Mouse (Mus musculus) CH12.LX (cell line): ENCODE measurements around the gene Smc4. TPM values are rescaled to one million over a fixed set of nuclear protein-coding genes. Genes with fewer than 3 reads are reported as not detected.

ENCODE experiments used
- DNase-seq: peaks from one replicate; pipeline ENCODE4 v3.0.0-alpha.2; 2013; ENCODE audit errors: extremely low read depth
- H3K27ac ChIP-seq: 2 replicates; pipeline ENCODE4 v1.5.1; 2012; ENCODE audit warnings: low read depth, mild to moderate bottlenecking, control low read depth, moderate library complexity; ENCODE audit not compliant: insufficient read depth
- H3K27me3 ChIP-seq: replicated peaks from 2 replicates; pipeline ENCODE3; 2012; ENCODE audit warnings: inconsistent platforms
- H3K36me3 ChIP-seq, 2 experiments: replicated peaks in 1 of 2; 2 replicates each; pipeline versions ENCODE3 to v1.6.1; 2012; ENCODE audit warnings: inconsistent platforms in 1 of 2, low read length in 1 of 2, mild to moderate bottlenecking in 1 of 2, mixed read lengths in 1 of 2, moderate library complexity in 1 of 2; ENCODE audit not compliant: control insufficient read depth in 1 of 2, insufficient read depth in 1 of 2
- H3K4me1 ChIP-seq, 2 experiments: 2 replicates each; pipeline ENCODE4 v1.6.1; 2012; ENCODE audit warnings: inconsistent platforms in 1 of 2, moderate library complexity in 1 of 2; ENCODE audit not compliant: insufficient read depth in 2 of 2, control insufficient read depth in 1 of 2
- H3K4me2 ChIP-seq: 2 replicates; pipeline ENCODE4 v1.6.1; 2012; ENCODE audit warnings: low read depth, mild to moderate bottlenecking, control low read depth; ENCODE audit not compliant: poor library complexity, insufficient read depth, severe bottlenecking
- H3K4me3 ChIP-seq, 3 experiments: fragments of 150-350 bp in 1 of 3; sonication (generic) in 1 of 3; replicated peaks in 1 of 3; 2 replicates each; pipeline versions ENCODE3 to v1.5.1; 2011 to 2012; ENCODE audit warnings: low read depth in 2 of 3, low read length in 2 of 3, mild to moderate bottlenecking in 2 of 3, moderate library complexity in 2 of 3, control low read depth in 1 of 3, improper control_type of control experiment in 1 of 3, inconsistent platforms in 1 of 3, mixed read lengths in 1 of 3; ENCODE audit not compliant: poor library complexity in 1 of 3
- H3K79me2 ChIP-seq: replicated peaks from 2 replicates; pipeline ENCODE4 v1.6.1; 2012; ENCODE audit warnings: mild to moderate bottlenecking, moderate library complexity; ENCODE audit not compliant: control insufficient read depth, poor library complexity, insufficient read depth, severe bottlenecking; ENCODE audit errors: extremely low read depth
- H3K9ac ChIP-seq: 2 replicates; pipeline ENCODE4 v1.6.1; 2012; ENCODE audit warnings: low read depth, mild to moderate bottlenecking, control low read depth, moderate library complexity; ENCODE audit not compliant: insufficient read depth
- H3K9me3 ChIP-seq: replicated peaks from 2 replicates; pipeline ENCODE3; 2012; ENCODE audit warnings: low read length, inconsistent platforms, mixed read lengths
- BHLHE40 ChIP-seq: IDR thresholded peaks from 2 replicates; pipeline ENCODE4 v1.6.1; 2011; ENCODE audit warnings: mild to moderate bottlenecking, low read depth, low read length, improper control_type of control experiment
- CHD1 ChIP-seq: IDR thresholded peaks from 2 replicates; pipeline ENCODE4 v1.6.1; 2012; ENCODE audit warnings: low read depth, low read length, improper control_type of control experiment, inconsistent platforms
- CHD2 ChIP-seq: IDR thresholded peaks from 2 replicates; pipeline ENCODE4 v1.6.1; 2011; ENCODE audit warnings: low read length, improper control_type of control experiment
- CTCF ChIP-seq, 2 experiments: IDR thresholded peaks in 1 of 2; conservative IDR thresholded peaks in 1 of 2; 2 replicates each; pipeline ENCODE4 v1.5.1; 2011 to 2012; ENCODE audit warnings: low read depth in 2 of 2, low read length in 2 of 2, improper control_type of control experiment in 1 of 2, inconsistent platforms in 1 of 2, mild to moderate bottlenecking in 1 of 2, moderate library complexity in 1 of 2
- E2F4 ChIP-seq: IDR thresholded peaks from 2 replicates; pipeline ENCODE4 v1.6.1; 2011; ENCODE audit warnings: low read depth, low read length, improper control_type of control experiment; ENCODE audit not compliant: insufficient replicate concordance
- ELF1 ChIP-seq: IDR thresholded peaks from 2 replicates; pipeline ENCODE4 v1.6.1; 2014; ENCODE audit warnings: low read depth, mild to moderate bottlenecking, inconsistent platforms, low read length, improper control_type of control experiment
- EP300 ChIP-seq: IDR thresholded peaks from 2 replicates; pipeline ENCODE4 v1.6.1; 2011; ENCODE audit warnings: low read length, improper control_type of control experiment
- ETS1 ChIP-seq: conservative IDR thresholded peaks from 2 replicates; pipeline ENCODE4 v1.6.1; 2012; ENCODE audit warnings: low read depth, mild to moderate bottlenecking, inconsistent platforms, low read length, improper control_type of control experiment, moderate library complexity
- GABPA ChIP-seq: IDR thresholded peaks from 2 replicates; pipeline ENCODE4 v1.6.1; 2012; ENCODE audit warnings: low read depth, low read length, improper control_type of control experiment, inconsistent platforms; ENCODE audit not compliant: insufficient replicate concordance
- HCFC1 ChIP-seq: IDR thresholded peaks from 2 replicates; pipeline ENCODE4 v1.6.1; 2012; ENCODE audit warnings: low read depth, mild to moderate bottlenecking, inconsistent platforms, low read length, improper control_type of control experiment
- IRF4 ChIP-seq: IDR thresholded peaks from 2 replicates; pipeline ENCODE4 v1.6.1; 2014; ENCODE audit warnings: low read depth, mild to moderate bottlenecking, inconsistent platforms, low read length, improper control_type of control experiment
- JUN ChIP-seq: IDR thresholded peaks from 2 replicates; pipeline ENCODE4 v1.6.1; 2011; ENCODE audit warnings: low read depth, mild to moderate bottlenecking, low read length, improper control_type of control experiment, moderate library complexity; ENCODE audit not compliant: insufficient read depth
- JUND ChIP-seq: conservative IDR thresholded peaks from 2 replicates; pipeline ENCODE4 v1.6.1; 2011; ENCODE audit warnings: low read depth, low read length, improper control_type of control experiment
- KAT2A ChIP-seq: IDR thresholded peaks from 2 replicates; pipeline ENCODE4 v1.6.1; 2012; ENCODE audit warnings: low read length, improper control_type of control experiment, inconsistent platforms; ENCODE audit not compliant: insufficient replicate concordance
- MAFK ChIP-seq: IDR thresholded peaks from 2 replicates; pipeline ENCODE4 v1.6.1; 2011; ENCODE audit warnings: low read length, improper control_type of control experiment; ENCODE audit not compliant: insufficient replicate concordance
- MAX ChIP-seq: IDR thresholded peaks from 2 replicates; pipeline ENCODE4 v1.6.1; 2011; ENCODE audit warnings: low read length, improper control_type of control experiment
- MAZ ChIP-seq: IDR thresholded peaks from 2 replicates; pipeline ENCODE4 v1.6.1; 2012; ENCODE audit warnings: low read depth, mild to moderate bottlenecking, inconsistent platforms, low read length, improper control_type of control experiment, moderate library complexity
- MEF2A ChIP-seq: IDR thresholded peaks from 2 replicates; pipeline ENCODE4 v1.6.1; 2014; ENCODE audit warnings: low read depth, mild to moderate bottlenecking, inconsistent platforms, low read length, improper control_type of control experiment, borderline replicate concordance
- MYC ChIP-seq: IDR thresholded peaks from 2 replicates; pipeline ENCODE4 v1.6.1; 2011; ENCODE audit warnings: low read depth, mild to moderate bottlenecking, improper control_type of control experiment, low read length
- NELFE ChIP-seq: IDR thresholded peaks from 2 replicates; pipeline ENCODE4 v1.6.1; 2011; ENCODE audit warnings: low read depth, low read length, improper control_type of control experiment
- NRF1 ChIP-seq: IDR thresholded peaks from 2 replicates; pipeline ENCODE4 v1.6.1; 2014; ENCODE audit warnings: low read depth, mild to moderate bottlenecking, inconsistent platforms, low read length, improper control_type of control experiment, moderate library complexity
- PAX5 ChIP-seq: IDR thresholded peaks from 2 replicates; pipeline ENCODE4 v1.6.1; 2012; ENCODE audit warnings: low read length, inconsistent platforms, mixed read lengths
- POLR2A ChIP-seq: IDR thresholded peaks from 2 replicates; pipeline ENCODE4 v1.6.1; 2011; ENCODE audit warnings: low read depth, mild to moderate bottlenecking, improper control_type of control experiment, low read length
- POLR2AphosphoS2 ChIP-seq: IDR thresholded peaks from 2 replicates; pipeline ENCODE4 v1.6.1; 2011; ENCODE audit warnings: low read depth, low read length, improper control_type of control experiment
- RAD21 ChIP-seq: IDR thresholded peaks from 2 replicates; pipeline ENCODE4 v1.6.1; 2011; ENCODE audit warnings: low read depth, mild to moderate bottlenecking, low read length, improper control_type of control experiment, moderate library complexity
- RCOR1 ChIP-seq: conservative IDR thresholded peaks from 2 replicates; pipeline ENCODE4 v1.6.1; 2012; ENCODE audit warnings: low read depth, mild to moderate bottlenecking, inconsistent platforms, low read length, improper control_type of control experiment
- SIN3A ChIP-seq: IDR thresholded peaks from 2 replicates; pipeline ENCODE4 v1.6.1; 2012; ENCODE audit warnings: low read length, improper control_type of control experiment, inconsistent platforms
- SMC3 ChIP-seq: IDR thresholded peaks from 2 replicates; pipeline ENCODE4 v1.6.1; 2011; ENCODE audit warnings: low read depth, low read length, improper control_type of control experiment
- TBP ChIP-seq: conservative IDR thresholded peaks from 2 replicates; pipeline ENCODE4 v1.6.1; 2011; ENCODE audit warnings: low read depth, low read length, improper control_type of control experiment
- TCF12 ChIP-seq: IDR thresholded peaks from 2 replicates; pipeline ENCODE4 v1.6.1; 2014; ENCODE audit warnings: low read depth, mild to moderate bottlenecking, inconsistent platforms, low read length, improper control_type of control experiment
- UBTF ChIP-seq: IDR thresholded peaks from 2 replicates; pipeline ENCODE4 v1.6.1; 2012; ENCODE audit warnings: low read depth, mild to moderate bottlenecking, inconsistent platforms, low read length, improper control_type of control experiment, moderate library complexity
- USF1 ChIP-seq: IDR thresholded peaks from 2 replicates; pipeline ENCODE4 v1.6.1; 2014; ENCODE audit warnings: low read depth, mild to moderate bottlenecking, inconsistent platforms, low read length, improper control_type of control experiment
- USF2 ChIP-seq: conservative IDR thresholded peaks from 2 replicates; pipeline ENCODE4 v1.6.1; 2011; ENCODE audit warnings: low read depth, low read length, improper control_type of control experiment
- ZC3H11A ChIP-seq: IDR thresholded peaks from 2 replicates; pipeline ENCODE4 v1.6.1; 2012; ENCODE audit warnings: low read depth, mild to moderate bottlenecking, inconsistent platforms, low read length, improper control_type of control experiment
- ZKSCAN1 ChIP-seq: IDR thresholded peaks from 2 replicates; pipeline ENCODE4 v1.6.1; 2012; ENCODE audit warnings: low read depth, inconsistent platforms, low read length, improper control_type of control experiment, borderline replicate concordance
- ZMIZ1 ChIP-seq: IDR thresholded peaks from 2 replicates; pipeline ENCODE4 v1.6.1; 2012; ENCODE audit warnings: low read depth, mild to moderate bottlenecking, inconsistent platforms, low read length, improper control_type of control experiment
- ZNF384 ChIP-seq: IDR thresholded peaks from 2 replicates; pipeline ENCODE4 v1.6.1; 2012; ENCODE audit warnings: low read depth, low read length, improper control_type of control experiment, inconsistent platforms
- dilution Hi-C: fragments of 300-500 bp; cut with MboI; formaldehyde crosslinking; loops from 2 replicates; pipeline ENCODE4 v1.14.3; 2020; ENCODE audit warnings: low sequenced_read_pairs; ENCODE audit not compliant: extremely low pct_unique_long_range_greater_than_20kb, extremely low pct_ligation_motif_present
- in situ Hi-C: fragments of 300-500 bp; cut with MboI; formaldehyde crosslinking; loops from 3 replicates; pipeline ENCODE4 v1.14.3; 2019; ENCODE audit warnings: low sequenced_read_pairs, low pct_ligation_motif_present, low pct_unique_long_range_greater_than_20kb, mixed read lengths
- polyA plus RNA-seq: library from polyadenylated mRNA; unstranded; fragments of >175 nt; gene quantifications from 2 replicates; pipeline ENCODE4 v1.2.1, GENCODE M21; 2012; ENCODE audit warnings: low read depth; ENCODE audit not compliant: insufficient read length
- total RNA-seq, 2 experiments: library from RNA; depleted of rRNA; stranded (reverse); fragments of 300-350 nt in 1 of 2; fragments of >200 nt in 1 of 2; gene quantifications; 2 replicates each; pipeline ENCODE4 v1.2.3; 2012 to 2014

Gene Smc4
- total RNA-seq (2012; rRNA removed) (57.2 and 68.8 TPM in 2 replicates), total RNA-seq (2014; rRNA removed) (140 and 177 TPM in 2 replicates), polyA plus RNA-seq (105 and 116 TPM in 2 replicates)

- peak within 1 kb of the TSS; percentile 96 for H3K4me2 ChIP-seq
- dilution Hi-C loops: no loop called here
- in situ Hi-C loops: no loop called here
- TF ChIP-seq ZMIZ1 (peak; percentile 57; the same call in 1 of the 2 replicates), GABPA (no peak), USF2 (no peak), MAFK (no peak), BHLHE40 (peak; percentile 48), JUND (no peak), JUN (no peak), E2F4 (peak; percentile 93; the same call in 1 of the 2 replicates), MAZ (peak; percentile 79), IRF4 (peak; percentile 55), KAT2A (peak; percentile 85), POLR2AphosphoS2 (peak; percentile 83; the same call in 1 of the 2 replicates), USF1 (no peak), TCF12 (peak; percentile 57), RCOR1 (no peak), CTCF (conservative IDR thresholded peaks at IDR 0.05 in 1 of 2, IDR thresholded peaks at IDR 0.05 in 1 of 2; ENCODE audit: low read depth in 2 of 2, low read length in 2 of 2) (no peak), ELF1 (no peak; the same call in 1 of the 2 replicates), MYC (peak; percentile 21; the same call in 1 of the 2 replicates), MEF2A (peak; percentile 55), SMC3 (no peak), EP300 (no peak), NELFE (peak; percentile 85), UBTF (no peak; the same call in 1 of the 2 replicates), NRF1 (peak; percentile 100), TBP (peak; percentile 53; the same call in 1 of the 2 replicates), ETS1 (no peak; the same call in 1 of the 2 replicates), SIN3A (peak; percentile 88), ZNF384 (peak; percentile 97), CHD1 (no peak), MAX (peak; percentile 77), ZC3H11A (no peak), PAX5 (no peak), ZKSCAN1 (no peak), POLR2A (peak; percentile 83), HCFC1 (peak; percentile 81), RAD21 (no peak), CHD2 (peak; percentile 97)
These were observed at the start of gene Smc4, which contains the start of gene Ift80 for GRCm38 (mm10) chr3:69004437-69005337. Smc4 (plus strand) TSS chr3:69004738. Ift80 (minus strand) TSS chr3:69004570.

More at GRCm38 (mm10) chr3:69004437-69005337, at the start of gene Smc4, which contains the start of gene Ift80:
- Histone ChIP-seq H3K4me3 (peak within 1 kb of the TSS; percentile 89 to 98 (median 97)), H3K27ac (peak within 1 kb of the TSS; percentile 78), H3K4me1 (peaks cover 0 to 12% of the 10 kb centered on the region in 2 experiments; a peak in 1 of 4 replicates), H3K36me3 (peaks cover 2 to 18% of the 10 kb centered on the region in 2 experiments), H3K9me3 (peaks cover 2% of the 10 kb centered on the region), H3K27me3 (no peaks in the 10 kb centered on the region), H3K79me2 (peaks cover 40% of the 10 kb centered on the region), H3K9ac (peak within 1 kb of the TSS; percentile 89)
- DNase-seq: peak; percentile 98
